Mouse (Mus musculus) adrenal gland, postnatal 0 days (tissue): ENCODE measurements around the gene Rnase11. TPM values are rescaled to one million over a fixed set of nuclear protein-coding genes. Genes with fewer than 3 reads are reported as not detected.

Experiments used
- polyA plus RNA-seq: library from polyadenylated mRNA; unstranded; fragments of >200 nt; fragmentation: Nextera tagmentation; extraction: Ambion mirVana; gene quantifications from 2 replicates; pipeline ENCODE4 v1.2.1, GENCODE M21; 2015

Rnase11 gene
- polyA plus RNA-seq = not detected in 2 replicates

DNA sequence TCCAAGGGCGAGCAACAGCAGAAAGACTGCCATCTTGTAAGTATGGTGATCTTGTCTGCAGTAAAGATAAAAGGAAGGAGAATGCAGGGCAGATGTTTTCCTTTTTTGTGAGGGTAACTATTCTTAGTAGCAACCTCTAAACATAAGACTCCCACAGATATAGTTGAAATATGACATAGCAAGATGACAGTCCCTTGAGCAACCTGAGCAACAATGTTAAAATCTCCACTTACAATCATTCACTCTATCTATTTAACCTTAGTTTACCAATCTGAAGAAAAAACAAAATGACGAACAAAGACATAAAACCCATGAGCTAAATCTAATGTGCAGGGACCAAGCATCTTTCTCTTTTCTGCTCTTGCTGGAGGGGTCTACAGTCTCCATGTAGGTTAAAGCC lies at the start of gene Rnase11:
Rnase11 (minus strand) TSS at position 101 of the 400 bp plus-strand sequence.

DNA sequence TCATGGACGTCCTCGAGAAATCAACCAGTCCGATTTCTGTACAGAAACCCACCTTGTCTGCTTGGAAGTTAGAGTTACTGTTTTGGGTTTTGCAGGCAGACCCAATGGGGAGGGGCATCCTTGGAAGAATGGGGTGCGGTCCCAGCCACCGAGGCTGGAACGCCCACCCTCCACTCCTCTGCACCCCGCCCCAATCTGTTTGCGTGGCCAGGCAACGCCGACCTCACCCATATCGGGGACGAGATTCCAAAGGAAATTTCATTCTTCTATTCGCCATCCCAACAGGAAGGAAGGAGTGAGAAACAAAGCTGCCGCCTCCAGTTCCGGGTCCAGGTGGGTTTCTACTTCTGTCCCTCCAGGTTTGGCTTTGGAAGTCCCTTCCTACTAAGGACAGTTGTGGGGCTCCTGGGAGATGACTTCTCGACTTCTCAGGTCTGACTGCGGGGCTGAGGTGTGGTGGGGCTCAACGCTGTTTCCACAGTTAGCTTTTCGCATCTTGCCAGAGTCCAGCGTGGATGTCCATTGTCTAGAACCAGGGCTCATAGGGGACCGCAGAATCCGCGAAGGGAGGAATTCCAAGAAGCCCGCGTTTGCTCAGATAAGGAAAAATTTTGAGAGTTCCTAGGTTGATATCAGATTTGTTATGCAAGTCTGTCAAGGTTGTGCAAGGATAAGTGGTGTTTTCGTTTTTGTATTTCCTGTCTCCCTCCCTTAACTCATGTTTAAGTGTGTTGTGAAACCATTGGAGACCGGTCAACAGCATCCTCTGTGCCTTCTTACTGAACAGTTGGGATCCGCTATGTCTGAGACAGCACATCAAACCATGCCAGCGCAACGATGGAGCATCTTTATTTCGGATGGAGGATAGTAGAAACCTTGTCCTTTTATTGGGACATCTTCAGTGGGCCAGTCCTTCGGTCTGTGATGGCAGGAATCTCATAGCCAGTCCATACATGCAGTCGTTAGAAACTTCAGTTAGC lies 41.2 kb upstream of the Rnase11 start, which contains the start of the genes Rnase4 and Ang:
Rnase4 (plus strand) TSS at position 157 of the 980 bp plus-strand sequence.
Ang (plus strand) TSS at position 230 of the 980 bp plus-strand sequence.

GRCm38 (mm10) chr14:51074335-51074734 lies 24.4 kb upstream of the Rnase11 start, which contains the start of gene Olfr750:
TSS of gene Olfr750 (minus strand) at chr14:51074435.

DNA sequence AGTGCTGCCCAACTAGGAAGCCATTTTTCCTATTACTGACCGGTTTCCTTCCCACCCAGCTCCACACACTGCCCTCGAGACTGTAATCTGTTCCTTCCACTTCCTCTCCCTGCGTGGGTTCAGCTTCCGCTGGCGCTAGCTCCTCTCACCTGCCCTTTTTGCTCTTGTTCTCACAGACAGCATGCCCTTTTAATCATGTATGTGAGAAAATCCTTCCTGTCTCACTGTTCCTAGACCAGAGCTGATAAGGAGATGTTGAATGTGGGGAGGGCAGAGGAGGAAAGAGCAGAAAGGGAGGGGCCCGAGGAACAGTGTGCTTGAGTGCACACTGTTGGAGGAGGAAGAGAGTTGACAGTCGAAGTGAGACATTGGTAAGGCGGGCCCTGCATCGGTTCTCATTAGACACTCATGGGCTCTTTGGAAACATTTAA lies 7.5 kb upstream of the Rnase11 start, which contains the start of gene Rnase12:
Rnase12 (minus strand) TSS at position 261 of the 431 bp plus-strand sequence.

GRCm38 (mm10) chr14:51041769-51042168 lies 8.2 kb downstream of the Rnase11 start, which contains the start of gene Rnase9:
TSS of gene Rnase9 (minus strand) at chr14:51041869.

GRCm38 (mm10) chr14:51007152-51007801 lies 42.7 kb downstream of the Rnase11 start, which contains the start of gene Rnase10:
TSS of gene Rnase10 (plus strand) at chr14:51007751.

Other genes starting within 250 kb of the Rnase11 start
- 0.08 TPM in 1 of 2 replicates, not detected in the other for gene Ccnb1ip1, start 242.4 kb downstream of the Rnase11 start, polyA plus RNA-seq
- gene Parp2, start 242.3 kb downstream of the Rnase11 start, polyA plus RNA-seq = 33.6 and 39.5 TPM in 2 replicates
- gene Tep1, start 179.6 kb downstream of the Rnase11 start, polyA plus RNA-seq = 9.4 and 9.5 TPM in 2 replicates
- gene Klhl33, start 152.7 kb downstream of the Rnase11 start, polyA plus RNA-seq = 0.36 and 0.57 TPM in 2 replicates
- gene Osgep, start 125.3 kb downstream of the Rnase11 start, polyA plus RNA-seq = 84.0 and 97.5 TPM in 2 replicates
- 143 and 189 TPM in 2 replicates for gene Apex1, start 125.2 kb downstream of the Rnase11 start, polyA plus RNA-seq
- gene Pip4p1, start 119.3 kb downstream of the Rnase11 start, polyA plus RNA-seq = 42.4 and 54.4 TPM in 2 replicates
- 71.4 and 77.7 TPM in 2 replicates for gene Pnp, start 119.1 kb downstream of the Rnase11 start, polyA plus RNA-seq
- gene Gm49342, start 105.6 kb downstream of the Rnase11 start, polyA plus RNA-seq = not detected in 2 replicates
- gene Pnp2, start 94.2 kb downstream of the Rnase11 start, polyA plus RNA-seq = 2.2 and 2.8 TPM in 2 replicates
- 0.25 TPM in 1 of 2 replicates, not detected in the other for gene Rnase10, start 42.4 kb downstream of the Rnase11 start, polyA plus RNA-seq
- not detected in 2 replicates for gene Rnase9, start 8.3 kb downstream of the Rnase11 start, polyA plus RNA-seq
- 1.4 and 1.9 TPM in 2 replicates for gene Rnase12, start 7.5 kb upstream of the Rnase11 start, polyA plus RNA-seq
- gene Olfr750, start 24.3 kb upstream of the Rnase11 start, polyA plus RNA-seq = 0.03 and 0.05 TPM in 2 replicates
- 122 and 245 TPM in 2 replicates for gene Rnase4, start 40.9 kb upstream of the Rnase11 start, polyA plus RNA-seq
- 14.8 and 20.1 TPM in 2 replicates for gene Ang, start 41.0 kb upstream of the Rnase11 start, polyA plus RNA-seq
- gene Eddm3b, start 64.3 kb upstream of the Rnase11 start, polyA plus RNA-seq = 0.08 TPM in 1 of 2 replicates, not detected in the other
- 0.99 and 1.6 TPM in 2 replicates for gene Rnase6, start 73.7 kb upstream of the Rnase11 start, polyA plus RNA-seq
- gene Rnase1, start 96.6 kb upstream of the Rnase11 start, polyA plus RNA-seq = 2.3 and 3.7 TPM in 2 replicates
- not detected in 2 replicates for gene Rnase2b, start 112.1 kb upstream of the Rnase11 start, polyA plus RNA-seq
- not detected in 2 replicates for gene Ang2, start 149.0 kb upstream of the Rnase11 start, polyA plus RNA-seq
- gene Ear14, start 153.2 kb upstream of the Rnase11 start, polyA plus RNA-seq = not detected in 2 replicates
- not detected in 2 replicates for gene Rnase2a, start 205.9 kb upstream of the Rnase11 start, polyA plus RNA-seq